Mouse (Mus musculus) intestine, embryonic 16.5 days (tissue): ENCODE measurements around the gene Tuba3a. TPM values are rescaled to one million over a fixed set of nuclear protein-coding genes. Genes with fewer than 3 reads are reported as not detected.
A peak's percentile ranks its signal among the peaks of the same experiment; 100 is the strongest.
"Not testable (repeated sequence)": the region's sequence is repeated elsewhere in the genome, so short reads cannot be mapped to it uniquely, and the experiment has no call there.

Source experiments
- ATAC-seq: fragments of 200-750 bp; cut with Nextera tagmentation; 2 replicates; pipeline ENCODE4 v1.8.0; 2017; ENCODE audit warnings: moderate TSS enrichment, moderate library complexity
- H3K27ac ChIP-seq: fragments of 300-500 bp; sonication (generic); 2 replicates; pipeline ENCODE4 v1.5.1; 2014; ENCODE audit warnings: mild to moderate bottlenecking, low read length
- H3K27me3 ChIP-seq: fragments of 300-500 bp; sonication (generic); replicated peaks from 2 replicates; pipeline ENCODE4 v1.6.1; 2014; ENCODE audit warnings: low read length, control low read depth, mixed read lengths; ENCODE audit not compliant: control insufficient read depth, insufficient read depth
- H3K36me3 ChIP-seq: fragments of 300-500 bp; sonication (generic); 2 replicates; pipeline ENCODE4 v1.6.1; 2014; ENCODE audit warnings: low read length, control low read depth; ENCODE audit not compliant: control insufficient read depth, insufficient read depth
- H3K4me1 ChIP-seq: fragments of 300-500 bp; sonication (generic); 2 replicates; pipeline ENCODE4 v1.6.1; 2014; ENCODE audit warnings: low read length, control low read depth, mixed read lengths; ENCODE audit not compliant: control insufficient read depth, insufficient read depth
- H3K4me2 ChIP-seq: fragments of 300-500 bp; sonication (generic); 2 replicates; pipeline ENCODE4 v1.6.1; 2014; ENCODE audit warnings: low read depth, low read length, control low read depth
- H3K4me3 ChIP-seq: fragments of 300-500 bp; sonication (generic); 2 replicates; pipeline ENCODE4 v1.5.1; 2014; ENCODE audit warnings: mild to moderate bottlenecking, low read length
- H3K9ac ChIP-seq: fragments of 300-500 bp; sonication (generic); 2 replicates; pipeline ENCODE4 v1.6.1; 2014; ENCODE audit warnings: low read depth, low read length
- H3K9me3 ChIP-seq: fragments of 300-500 bp; sonication (generic); 2 replicates; pipeline ENCODE4 v1.6.1; 2016; ENCODE audit warnings: low read length, control low read depth; ENCODE audit not compliant: control insufficient read depth
- WGBS: fragments of 180-500 bp; shearing (Covaris S2); extraction: QIAGEN DNeasy Blood & Tissue Kit; methylation state at CpG from one replicate; pipeline ENCODE4 v1.1.7; 2014; 5-methylcytosine and 5-hydroxymethylcytosine counted together
- polyA plus RNA-seq: library from polyadenylated mRNA; unstranded; fragments of >200 nt; fragmentation: Nextera tagmentation; extraction: Ambion mirVana; gene quantifications from 2 replicates; pipeline ENCODE4 v1.2.1, GENCODE M21; 2015

The Tuba3a gene
- polyA plus RNA-seq, 1 experiment from 2014 or later: 0.17 TPM

GRCm38 (mm10) chr6:125297149-125297820, 11.4 kb upstream of the Tuba3a start:
- Histone ChIP-seq H3K36me3 (no peaks in the 10 kb centered on the region), H3K9me3 (peaks cover 4% of the 10 kb centered on the region), H3K4me3 (no peak overlapping the region), H3K27ac (peak overlapping the region; percentile 61; the same call in 1 of the 2 replicates), H3K4me1 (peaks cover 2% of the 10 kb centered on the region; the same call in 1 of the 2 replicates), H3K9ac (no peak overlapping the region), H3K27me3 (no peaks in the 10 kb centered on the region), H3K4me2 (peak overlapping the region; percentile 10; the same call in 1 of the 2 replicates)
- ATAC-seq: peak; percentile 80
- 55% methylated on average over 5 of the region's 5 CpGs for whole genome bisulfite sequencing

GRCm38 (mm10) chr6:125294049-125294448, 8.2 kb upstream of the Tuba3a start:
- H3K4me3 ChIP-seq: no peak overlapping the region

GRCm38 (mm10) chr6:125292256-125292655, 6.4 kb upstream of the Tuba3a start:
- Histone ChIP-seq H3K27me3 (no peaks in the 10 kb centered on the region), H3K4me2 (no peak overlapping the region), H3K9ac (no peak overlapping the region), H3K27ac (peak overlapping the region; percentile 60; the same call in 1 of the 2 replicates), H3K4me1 (peaks cover 7% of the 10 kb centered on the region; the same call in 1 of the 2 replicates), H3K4me3 (no peak overlapping the region), H3K36me3 (no peaks in the 10 kb centered on the region), H3K9me3 (no peaks in the 10 kb centered on the region)
- WGBS: 64% methylated on average over 7 of the region's 7 CpGs
- peak; percentile 85 for ATAC-seq

More at GRCm38 (mm10) chr6:125294049-125294448, 8.2 kb upstream of the Tuba3a start:
- no peak overlapping the region for H3K27ac ChIP-seq
- 88% methylated on average over 4 of the region's 4 CpGs for WGBS
- H3K4me2 ChIP-seq: no peak overlapping the region
- no peak for ATAC-seq
- no peak overlapping the region for H3K9ac ChIP-seq
- H3K9me3 ChIP-seq: peaks cover 4% of the 10 kb centered on the region
- H3K4me1 ChIP-seq: peaks cover 2% of the 10 kb centered on the region; the same call in 1 of the 2 replicates
- no peaks in the 10 kb centered on the region for H3K27me3 ChIP-seq
- no peaks in the 10 kb centered on the region for H3K36me3 ChIP-seq

DNA sequence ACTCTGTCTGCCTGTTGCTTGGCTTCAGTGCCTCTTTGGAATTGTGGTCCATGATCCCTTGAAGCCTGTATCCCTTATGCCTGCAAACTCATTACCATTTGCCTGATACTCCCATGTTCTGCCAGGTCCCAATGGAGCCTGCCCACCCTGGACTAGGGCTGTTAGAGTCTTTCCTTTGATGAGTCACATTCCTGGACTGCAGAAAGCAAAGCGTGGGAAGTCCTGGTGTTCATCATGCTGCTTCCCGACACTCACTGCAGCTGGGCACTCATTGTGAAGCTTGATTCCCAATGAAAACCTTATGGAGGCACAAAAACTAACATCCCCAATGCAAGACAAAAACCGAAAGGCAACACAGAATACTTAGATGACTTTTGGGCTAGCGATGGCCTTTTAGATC, 5.5 kb upstream of the Tuba3a start:
- no peak overlapping the region for H3K4me3 ChIP-seq
- no peak for ATAC-seq
- H3K27me3 ChIP-seq: no peaks in the 10 kb centered on the region
- WGBS: 70% methylated on average over 4 of the region's 4 CpGs
- no peak overlapping the region for H3K9ac ChIP-seq
- H3K27ac ChIP-seq: no peak overlapping the region
- no peaks in the 10 kb centered on the region for H3K36me3 ChIP-seq
- H3K9me3 ChIP-seq: no peaks in the 10 kb centered on the region
- H3K4me2 ChIP-seq: no peak overlapping the region
- peaks cover 5% of the 10 kb centered on the region; the same call in 1 of the 2 replicates for H3K4me1 ChIP-seq

- Histone ChIP-seq H3K9me3 (no peaks in the 10 kb centered on the region), H3K27ac (no peak overlapping the region), H3K4me3 (no peak overlapping the region), H3K9ac (no peak overlapping the region), H3K27me3 (no peaks in the 10 kb centered on the region), H3K36me3 (no peaks in the 10 kb centered on the region), H3K4me1 (peaks cover 5% of the 10 kb centered on the region; the same call in 1 of the 2 replicates), H3K4me2 (no peak overlapping the region)
- ATAC-seq: no peak
- WGBS: 61% methylated on average over 5 of the region's 5 CpGs
Observed at GRCm38 (mm10) chr6:125288730-125289129, 2.9 kb upstream of the Tuba3a start.

DNA sequence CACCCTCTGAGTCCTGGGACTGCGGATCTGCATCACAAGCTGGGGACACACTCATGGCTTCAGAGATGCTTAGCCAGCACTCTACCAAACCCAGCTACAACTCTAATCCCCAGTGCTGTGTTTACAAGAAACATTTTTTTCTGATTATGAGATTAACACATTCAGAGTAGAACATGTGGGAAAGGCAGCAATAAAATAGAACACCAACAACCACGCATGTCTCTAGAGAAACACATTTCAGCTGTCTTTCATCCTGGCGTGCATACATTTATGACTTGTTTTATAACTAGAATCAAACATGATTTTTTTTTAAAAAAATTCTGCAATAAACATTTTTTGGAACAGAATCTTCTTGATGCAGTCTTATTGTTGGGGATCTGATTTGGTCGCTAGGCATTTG, 1.1 kb upstream of the Tuba3a start:
- 69% methylated on average over 4 of the region's 4 CpGs for WGBS

DNA sequence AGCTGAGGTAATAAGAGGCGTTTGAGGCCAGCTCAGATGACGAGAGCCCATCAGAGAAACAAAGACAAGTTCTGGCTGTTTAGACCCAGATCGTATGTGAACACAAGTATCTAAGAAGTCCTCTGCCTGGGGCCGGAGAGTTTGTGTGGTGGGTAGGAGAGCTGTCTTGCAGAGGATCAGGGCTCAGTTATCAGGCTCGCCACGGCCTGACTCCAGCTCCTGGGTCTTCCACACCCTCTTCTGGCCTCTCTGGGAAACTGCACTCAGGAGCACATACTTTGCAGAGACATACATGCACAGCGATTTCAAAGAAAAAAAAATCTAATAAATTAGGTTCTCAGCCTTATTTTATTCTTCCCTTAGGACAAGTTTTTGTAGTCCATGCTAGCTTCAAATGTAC, 1.1 kb downstream of the Tuba3a start:
- no peak overlapping the region for H3K4me3 ChIP-seq
- 0 out of 2 replicates have a peak, but pooled peaks have one; percentile 2 for ATAC-seq
- no peaks in the 10 kb centered on the region for H3K36me3 ChIP-seq
- no peak overlapping the region for H3K27ac ChIP-seq
- H3K27me3 ChIP-seq: no peaks in the 10 kb centered on the region
- H3K9ac ChIP-seq: no peak overlapping the region
- no peak overlapping the region for H3K4me2 ChIP-seq
- 90% methylated on average over 7 of the region's 7 CpGs for WGBS
- H3K4me1 ChIP-seq: peaks cover 5% of the 10 kb centered on the region; the same call in 1 of the 2 replicates
- H3K9me3 ChIP-seq: no peaks in the 10 kb centered on the region

More for the DNA sequence above, 1.1 kb upstream of the Tuba3a start:
- no peak for ATAC-seq
- Histone ChIP-seq H3K9me3 (no peaks in the 10 kb centered on the region), H3K4me1 (peaks cover 5% of the 10 kb centered on the region; the same call in 1 of the 2 replicates), H3K4me3 (no peak overlapping the region), H3K27me3 (no peaks in the 10 kb centered on the region), H3K4me2 (no peak overlapping the region), H3K36me3 (no peaks in the 10 kb centered on the region), H3K9ac (no peak overlapping the region), H3K27ac (no peak overlapping the region)

DNA sequence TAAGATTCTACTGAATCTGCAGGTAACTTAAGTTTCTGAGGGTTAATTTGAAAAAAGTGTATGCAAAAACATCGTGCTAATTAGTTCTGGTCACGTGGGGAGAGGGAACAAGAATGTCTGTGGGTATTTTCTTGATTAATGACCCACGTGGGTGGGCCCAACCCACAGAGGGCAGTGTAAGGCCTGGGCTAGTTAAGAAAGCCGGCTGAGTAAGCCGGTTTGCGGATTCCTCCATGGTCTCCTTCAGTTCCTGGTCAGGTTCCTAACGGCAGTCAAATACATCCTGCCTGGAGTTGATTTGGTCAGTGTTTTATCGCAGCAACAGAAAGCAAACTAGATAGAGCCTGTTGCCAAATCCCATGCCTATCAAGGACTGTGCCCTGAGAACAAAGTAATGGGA, 1.6 kb downstream of the Tuba3a start:
- H3K27me3 ChIP-seq: no peaks in the 10 kb centered on the region
- H3K36me3 ChIP-seq: no peaks in the 10 kb centered on the region
- no peak overlapping the region for H3K4me3 ChIP-seq
- H3K9ac ChIP-seq: no peak overlapping the region
- ATAC-seq: peak; percentile 50; the same call in 1 of the 2 replicates
- 30% methylated on average over 8 of the region's 8 CpGs for WGBS
- no peaks in the 10 kb centered on the region for H3K9me3 ChIP-seq
- no peak overlapping the region for H3K27ac ChIP-seq
- H3K4me1 ChIP-seq: peaks cover 5% of the 10 kb centered on the region; the same call in 1 of the 2 replicates
- no peak overlapping the region for H3K4me2 ChIP-seq

GRCm38 (mm10) chr6:125282721-125283120, 3.1 kb downstream of the Tuba3a start:
- H3K4me3 ChIP-seq, ATAC-seq, H3K9me3 ChIP-seq, H3K4me2 ChIP-seq, H3K27me3 ChIP-seq, H3K9ac ChIP-seq, H3K27ac ChIP-seq, H3K4me1 ChIP-seq, H3K36me3 ChIP-seq: not testable (repeated sequence)
- WGBS: 92% methylated on average over 13 of the region's 13 CpGs
